Mouse (Mus musculus) liver, postnatal 0 days (tissue): ENCODE results near the gene Awat1.

Experiments used
- CTCF ChIP-seq: sonication (generic); IDR thresholded peaks from 2 replicates; pipeline ENCODE4 v1.5.1; 2016; ENCODE audit warnings: antibody characterized with exemption, low read depth
- EP300 ChIP-seq: IDR thresholded peaks from 2 replicates; pipeline ENCODE4 v1.6.1; 2016; ENCODE audit warnings: antibody characterized with exemption, low read depth, mild to moderate bottlenecking

GRCm38 (mm10) chrX:100565696-100566095 lies 6.4 kb upstream of the Awat1 start:
- no peak for TF ChIP-seq CTCF
- TF ChIP-seq EP300: no peak
